Mouse (Mus musculus) bone marrow, adult 2 months (tissue): Measurements from ENCODE around the gene Dbh.

ENCODE experiments used
- CTCF ChIP-seq: fragments of 200-500 bp; IDR thresholded peaks from 2 replicates; pipeline ENCODE4 v1.5.1; 2011; ENCODE audit warnings: low read length, control low read depth; ENCODE audit not compliant: control insufficient read depth, insufficient read depth
- POLR2A ChIP-seq: fragments of 200-500 bp; IDR thresholded peaks from 2 replicates; pipeline ENCODE4 v1.6.1; 2011; ENCODE audit warnings: low read depth, mild to moderate bottlenecking, control low read depth, low read length, borderline replicate concordance; ENCODE audit not compliant: control insufficient read depth

DNA sequence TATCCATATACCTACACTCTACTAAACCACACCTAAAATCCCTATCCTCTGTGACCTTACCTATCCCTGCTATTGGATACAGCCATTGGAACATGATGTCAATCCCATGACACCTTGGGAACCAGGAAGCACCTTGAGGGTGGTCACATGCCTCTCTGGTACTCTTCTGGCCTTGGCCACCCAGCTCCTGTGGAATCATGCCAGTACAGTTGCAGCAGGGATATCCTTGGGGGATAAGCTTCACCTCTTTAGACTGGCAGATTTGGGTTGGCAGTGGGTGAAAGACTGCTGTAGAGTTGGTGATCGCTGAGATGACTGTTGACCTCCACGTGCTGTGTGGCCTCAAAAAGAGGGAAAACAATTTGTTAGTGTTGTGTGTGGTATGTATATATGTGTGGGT, 3.5 kb upstream of the Dbh start:
- TF ChIP-seq POLR2A (no peak), CTCF (no peak)
